Comparison of ENCODE assay signal across 24 mouse cellular contexts in the genomic region with DNA sequence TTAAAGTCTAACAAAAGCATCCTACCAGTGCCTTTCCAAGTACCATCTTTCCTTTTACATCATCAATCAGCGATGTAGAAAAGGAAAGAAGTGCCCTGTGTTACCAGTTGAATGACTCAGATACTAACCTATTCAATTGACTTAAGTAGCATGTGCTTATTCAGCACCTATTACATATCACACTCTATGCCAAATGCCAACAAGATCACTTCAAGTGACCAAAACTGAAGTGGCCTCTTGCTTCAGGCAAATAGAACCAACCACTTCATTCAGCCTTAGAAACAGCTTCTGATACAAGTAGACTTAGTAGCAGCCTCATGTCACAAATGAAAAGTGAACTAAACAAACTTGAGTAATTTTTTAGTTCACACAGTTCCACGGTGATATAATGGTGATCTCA.
"Had no signal": no experiment of that assay in that cellular context is flagged by ENCODE, and none has a peak within 500 bp of the region (broad histone marks: within the 10 kb centered on the region; RNA-seq: fewer than 3 reads in every experiment).

No protein-coding gene starts in this region.

- H3K9me3 ChIP-seq: heart, embryonic 10.5 days; heart, embryonic 12.5 days; hindbrain, embryonic 13.5 days; hindbrain, embryonic 15.5 days; kidney, embryonic 15.5 days; limb, embryonic 10.5 days; limb, embryonic 12.5 days had no signal

- H3K36me3 ChIP-seq: heart, embryonic 10.5 days; heart, embryonic 12.5 days; hindbrain, embryonic 13.5 days; hindbrain, embryonic 15.5 days; kidney, embryonic 15.5 days; limb, embryonic 10.5 days; limb, embryonic 12.5 days had no signal

- H3K27ac ChIP-seq: gastrocnemius, adult 2 months; heart, embryonic 10.5 days; hindbrain, embryonic 13.5 days; hindbrain, embryonic 15.5 days; hindbrain, postnatal 0 days; kidney, embryonic 15.5 days; kidney, postnatal 0 days; limb, embryonic 10.5 days; limb, embryonic 12.5 days had no signal

- H3K4me2 ChIP-seq: heart, embryonic 12.5 days; hindbrain, embryonic 13.5 days; hindbrain, embryonic 15.5 days; kidney, embryonic 15.5 days; limb, embryonic 12.5 days had no signal

- DNase-seq: gastrocnemius, adult 2 months; gastrocnemius, postnatal 10 days; gastrocnemius, postnatal 25 days; heart, adult 18-20 months; heart, postnatal 10 days; heart, postnatal 36 days; kidney, adult 11 months; kidney, adult 2 months; kidney, adult 9 months; kidney, postnatal 14 days; kidney, postnatal 36 days; layer of hippocampus, adult 9-11 months; layer of hippocampus, postnatal 36 days had no signal

- H3K9ac ChIP-seq: heart, embryonic 12.5 days; hindbrain, embryonic 13.5 days; hindbrain, embryonic 15.5 days; kidney, embryonic 15.5 days; limb, embryonic 12.5 days had no signal

- H3K4me1 ChIP-seq: heart, embryonic 10.5 days; heart, embryonic 12.5 days; hindbrain, embryonic 13.5 days; hindbrain, embryonic 15.5 days; kidney, embryonic 15.5 days; limb, embryonic 10.5 days; limb, embryonic 12.5 days had no signal

- H3K27me3 ChIP-seq: heart, embryonic 12.5 days; hindbrain, embryonic 13.5 days; hindbrain, embryonic 15.5 days; kidney, embryonic 15.5 days; limb, embryonic 12.5 days had no signal

- H3K4me3 ChIP-seq: gastrocnemius, adult 2 months; heart, embryonic 10.5 days; heart, embryonic 12.5 days; hindbrain, embryonic 13.5 days; hindbrain, embryonic 15.5 days; kidney, embryonic 15.5 days; limb, embryonic 10.5 days; limb, embryonic 12.5 days had no signal

- ATAC-seq: forebrain, embryonic 16.5 days; hindbrain, postnatal 0 days; intestine, embryonic 16.5 days had no signal
